Mouse (Mus musculus) NIH3T3 (cell line): ENCODE results near the gene Ankrd45.
"Not testable (repeated sequence)": the region's sequence is repeated elsewhere in the genome, so short reads cannot be mapped to it uniquely, and the experiment has no call there.

ENCODE experiments used
- DNase-seq: peaks from one replicate; pipeline ENCODE4 v3.0.0-alpha.2; 2012; ENCODE audit warnings: low read depth

Gene Ankrd45

GRCm38 (mm10) chr1:161185431-161185830 is 42.9 kb downstream of the Ankrd45 start:
- no peak for DNase-seq

DNA sequence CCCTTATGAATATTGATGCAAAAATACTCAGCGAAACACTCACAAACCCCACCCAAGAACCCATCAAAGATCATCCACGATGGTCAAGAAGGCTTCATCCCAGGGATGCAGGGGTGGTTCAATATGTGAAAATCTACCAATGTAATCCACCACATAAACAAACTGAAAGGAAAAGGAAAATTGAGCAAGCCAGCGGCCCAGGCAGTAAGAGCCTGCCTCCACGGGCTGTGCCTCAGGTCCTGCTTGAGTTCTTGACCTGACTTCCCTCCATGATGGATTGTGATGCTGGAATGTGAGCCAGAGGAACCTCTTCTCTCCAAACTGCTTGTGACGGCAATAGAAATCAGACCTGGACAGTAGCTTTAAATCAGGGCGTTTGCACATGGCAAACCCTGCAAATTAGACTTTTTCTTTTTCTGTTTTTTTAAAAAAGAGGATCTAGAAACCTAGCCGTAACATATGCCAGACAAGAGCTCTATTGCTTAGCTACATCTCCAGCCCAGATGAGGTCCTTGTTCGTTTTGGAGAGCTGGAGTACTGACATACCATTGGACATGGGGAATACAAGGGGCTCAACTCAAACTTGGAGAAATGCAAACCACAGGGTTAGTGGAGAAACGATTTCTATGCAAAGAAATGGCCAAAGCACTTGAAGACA is 47.9 kb downstream of the Ankrd45 start:
- no peak for DNase-seq

DNA sequence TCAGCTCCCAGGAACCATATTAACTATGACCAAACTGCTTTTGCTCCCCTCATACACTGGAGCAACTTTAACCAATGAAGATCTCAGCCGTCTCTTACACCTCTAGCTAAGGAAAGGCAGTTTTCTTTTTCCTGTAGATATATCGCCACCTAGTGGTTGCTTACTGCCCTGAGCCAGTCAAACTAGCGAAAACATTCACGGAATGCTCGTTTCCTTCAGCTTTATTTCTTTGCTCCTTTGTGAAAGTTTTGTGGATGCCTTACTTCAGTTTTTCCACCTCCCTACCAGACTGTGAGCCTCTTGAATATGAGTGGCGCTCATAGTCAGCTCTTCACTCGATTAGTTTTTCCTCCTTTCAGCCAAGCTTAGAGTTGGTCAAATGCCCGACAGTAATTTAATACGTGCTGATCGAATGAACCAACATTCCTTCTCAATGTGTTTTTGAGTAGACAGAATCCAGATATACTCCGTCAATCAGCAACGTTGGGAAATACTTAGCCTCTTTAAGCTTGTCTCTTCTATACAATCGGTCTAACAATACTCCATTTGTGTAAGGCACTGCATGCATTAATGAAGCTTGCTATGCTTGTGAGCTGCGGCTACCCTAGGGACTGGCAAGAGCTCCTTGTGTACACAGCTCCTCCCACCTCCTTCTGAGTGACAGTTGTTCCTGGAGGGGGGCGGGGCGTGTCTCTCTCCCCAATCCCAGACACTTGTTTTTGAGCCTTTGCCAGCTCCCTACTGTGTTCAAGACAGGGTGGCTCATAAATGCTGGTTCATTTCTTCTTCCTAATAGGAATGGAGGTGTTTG is 53.3 kb downstream of the Ankrd45 start:
- DNase-seq, result peak; percentile 89

- not testable (repeated sequence) for DNase-seq
These were observed 53.9 kb downstream of the Ankrd45 start for GRCm38 (mm10) chr1:161196364-161196763.

GRCm38 (mm10) chr1:161199856-161200255 is 57.4 kb downstream of the Ankrd45 start:
- no peak for DNase-seq

- DNase-seq, result peak; percentile 77
These were observed 72.0 kb downstream of the Ankrd45 start for GRCm38 (mm10) chr1:161214465-161214864.

DNA sequence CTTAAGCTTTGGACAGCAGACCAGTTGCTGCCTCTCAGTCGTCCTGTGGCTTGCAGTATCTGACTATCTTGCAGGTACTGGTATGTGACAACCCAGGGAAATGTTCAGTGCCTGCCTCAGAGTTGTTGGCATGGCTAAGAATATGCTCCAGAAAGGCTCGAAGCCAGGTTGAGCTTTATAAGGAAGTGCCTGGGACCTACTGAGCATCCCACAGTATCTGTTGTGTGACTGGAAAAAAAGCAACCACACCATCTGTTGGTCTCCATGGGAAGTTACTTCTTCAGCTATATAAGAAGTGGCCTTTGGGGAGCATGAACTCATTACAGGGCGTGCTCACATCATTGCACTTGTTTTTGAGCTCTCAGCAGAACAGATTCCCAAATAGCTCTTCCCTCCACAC is 77.3 kb downstream of the Ankrd45 start:
- no peak for DNase-seq
